Mouse (Mus musculus): ENCODE results near the gene Cox8b.
"Not testable (repeated sequence)": the region's sequence is repeated elsewhere in the genome, so short reads cannot be mapped to it uniquely, and the experiment has no call there.

The Cox8b gene

GRCm38 (mm10) chr7:140912846-140913482 is 12.7 kb upstream of the Cox8b start:
- peak; percentile 67 to 73 for DNase-seq

- DNase-seq, result no peak
Measured at GRCm38 (mm10) chr7:140912293-140912692, 12.0 kb upstream of the Cox8b start.

- peak; percentile 91 to 93 for DNase-seq
Measured at GRCm38 (mm10) chr7:140908634-140909107, 8.4 kb upstream of the Cox8b start.

GRCm38 (mm10) chr7:140908181-140908580 is 7.9 kb upstream of the Cox8b start:
- no peak for DNase-seq

GRCm38 (mm10) chr7:140907697-140908096 is 7.5 kb upstream of the Cox8b start:
- no peak for DNase-seq

- DNase-seq, result no peak
Measured at GRCm38 (mm10) chr7:140907131-140907530, 6.9 kb upstream of the Cox8b start.

- DNase-seq, result peak; percentile 54 to 69
Measured at GRCm38 (mm10) chr7:140905642-140906081, 5.4 kb upstream of the Cox8b start.

- peak; percentile 78 to 92 for DNase-seq
Measured at GRCm38 (mm10) chr7:140903212-140903611, 3.0 kb upstream of the Cox8b start.

- no peak for DNase-seq
Measured at GRCm38 (mm10) chr7:140902036-140902875, 2.0 kb upstream of the Cox8b start.

- DNase-seq, result no peak
Measured at GRCm38 (mm10) chr7:140899121-140899520, 1.1 kb downstream of the Cox8b start.

GRCm38 (mm10) chr7:140897863-140898262 is 2.4 kb downstream of the Cox8b start:
- DNase-seq, result no peak

GRCm38 (mm10) chr7:140894611-140895010 is 5.6 kb downstream of the Cox8b start:
- DNase-seq, result peak; percentile 40 to 44

GRCm38 (mm10) chr7:140894031-140894430 is 6.2 kb downstream of the Cox8b start:
- DNase-seq, result no peak

GRCm38 (mm10) chr7:140890636-140891035 is 9.6 kb downstream of the Cox8b start:
- DNase-seq, result not testable (repeated sequence)

- no peak for DNase-seq
Measured at GRCm38 (mm10) chr7:140882469-140882803, 17.8 kb downstream of the Cox8b start.

- DNase-seq, result peak; percentile 97 to 99
Measured at GRCm38 (mm10) chr7:140881696-140882468, 18.4 kb downstream of the Cox8b start, which contains the start of the genes Psmd13 and Sirt3. Gene Psmd13 (plus strand): TSS chr7:140881968. Gene Sirt3 (minus strand): TSS chr7:140882309.

- DNase-seq, result peak; percentile 43 to 56
Measured at GRCm38 (mm10) chr7:140880865-140881515, 19.3 kb downstream of the Cox8b start.

- DNase-seq, result peak; percentile 68 to 73
Measured at GRCm38 (mm10) chr7:140880419-140880818, 19.8 kb downstream of the Cox8b start.

- no peak for DNase-seq
Measured at GRCm38 (mm10) chr7:140879355-140879754, 20.9 kb downstream of the Cox8b start.

GRCm38 (mm10) chr7:140877364-140877763 is 22.9 kb downstream of the Cox8b start:
- DNase-seq, result no peak

GRCm38 (mm10) chr7:140874224-140874623 is 26.0 kb downstream of the Cox8b start:
- DNase-seq, result no peak

GRCm38 (mm10) chr7:140864761-140865160 is 35.5 kb downstream of the Cox8b start:
- DNase-seq, result no peak
